Mouse (Mus musculus) kidney, adult 2 months (tissue): Measurements from ENCODE around the gene Igf2bp2. TPM values are rescaled to one million over a fixed set of nuclear protein-coding genes. Genes with fewer than 3 reads are reported as not detected.

ENCODE experiments used
- DNase-seq: peaks from one replicate; pipeline ENCODE4 v3.0.0; 2021
- H3K27ac ChIP-seq: fragments of 200-500 bp; 2 replicates; pipeline ENCODE4 v1.5.1; 2012; ENCODE audit warnings: low read depth, low read length, control low read depth, inconsistent platforms; ENCODE audit not compliant: insufficient read depth
- H3K27me3 ChIP-seq: fragments of 200-500 bp; replicated peaks from 2 replicates; pipeline ENCODE4 v1.6.1; 2012; ENCODE audit warnings: mild to moderate bottlenecking, moderate library complexity, low read length, inconsistent platforms; ENCODE audit not compliant: control insufficient read depth, insufficient read depth
- H3K36me3 ChIP-seq: fragments of 200-500 bp; 2 replicates; pipeline ENCODE4 v1.6.1; 2012; ENCODE audit warnings: mild to moderate bottlenecking, moderate library complexity, low read length, inconsistent platforms; ENCODE audit not compliant: control insufficient read depth, insufficient read depth
- H3K4me1 ChIP-seq: fragments of 200-500 bp; 2 replicates; pipeline ENCODE4 v1.6.1; 2011; ENCODE audit warnings: low read length; ENCODE audit not compliant: control insufficient read depth, insufficient read depth
- H3K4me3 ChIP-seq: fragments of 200-500 bp; 2 replicates; pipeline ENCODE4 v1.5.1; 2011; ENCODE audit warnings: mild to moderate bottlenecking, low read depth, low read length, control low read depth; ENCODE audit not compliant: insufficient read depth
- CTCF ChIP-seq: fragments of 200-500 bp; conservative IDR thresholded peaks from 2 replicates; pipeline ENCODE4 v1.5.1; 2011; ENCODE audit warnings: low read depth, mild to moderate bottlenecking, control low read depth, low read length, moderate library complexity, mixed read lengths; ENCODE audit not compliant: insufficient read depth, insufficient read length
- POLR2A ChIP-seq: fragments of 200-500 bp; IDR thresholded peaks from one replicate; pipeline ENCODE4 v1.6.1; 2011; ENCODE audit warnings: low read depth, low read length, control low read depth
- WGBS: fragments of 180-500 bp; shearing (Covaris S2); methylation state at CpG from one replicate; pipeline ENCODE4 v1.1.7; 2018; 5-methylcytosine and 5-hydroxymethylcytosine counted together
- polyA plus RNA-seq: library from polyadenylated mRNA; depleted of rRNA; stranded (reverse); fragments of >200 nt; gene quantifications from 2 replicates; pipeline ENCODE4 v1.2.3, GENCODE M21; 2012

Gene Igf2bp2
- polyA plus RNA-seq, 1 experiment, result 2.3 TPM

GRCm38 (mm10) chr16:22123658-22124057, 39.4 kb downstream of the Igf2bp2 start:
- TF ChIP-seq POLR2A (no peak), CTCF (peak; percentile 85)
- Histone ChIP-seq H3K27me3 (no peaks in the 10 kb centered on the region), H3K4me3 (no peak overlapping the region), H3K27ac (no peak overlapping the region), H3K4me1 (no peaks in the 10 kb centered on the region), H3K36me3 (no peaks in the 10 kb centered on the region)
- peak; percentile 66 for DNase-seq
- WGBS, result 18% methylated on average over 5 of the region's 5 CpGs

- H3K27me3 ChIP-seq, result no peaks in the 10 kb centered on the region
- TF ChIP-seq POLR2A (no peak), CTCF (no peak)
- no peaks in the 10 kb centered on the region for H3K36me3 ChIP-seq
- H3K4me1 ChIP-seq, result no peaks in the 10 kb centered on the region
- H3K27ac ChIP-seq, result no peak overlapping the region
- no peak for DNase-seq
- 94% methylated on average over 8 of the region's 8 CpGs for WGBS
- H3K4me3 ChIP-seq, result no peak overlapping the region
Observed at GRCm38 (mm10) chr16:22121109-22121508, 42.0 kb downstream of the Igf2bp2 start.

- H3K27me3 ChIP-seq, result no peaks in the 10 kb centered on the region
- H3K4me3 ChIP-seq, result no peak overlapping the region
- H3K4me1 ChIP-seq, result no peaks in the 10 kb centered on the region
- H3K36me3 ChIP-seq, result no peaks in the 10 kb centered on the region
- 83% methylated on average over 15 of the region's 15 CpGs for WGBS
- TF ChIP-seq CTCF (no peak), POLR2A (no peak)
- DNase-seq, result no peak
- peak overlapping the region; percentile 66 for H3K27ac ChIP-seq
Observed at GRCm38 (mm10) chr16:22119524-22119923, 43.6 kb downstream of the Igf2bp2 start.

GRCm38 (mm10) chr16:22118716-22119501, 44.2 kb downstream of the Igf2bp2 start:
- peak; percentile 76 for DNase-seq
- 55% methylated on average over 14 of the region's 14 CpGs for WGBS

GRCm38 (mm10) chr16:22118151-22118550, 44.9 kb downstream of the Igf2bp2 start:
- Histone ChIP-seq H3K27ac (no peak overlapping the region), H3K4me1 (no peaks in the 10 kb centered on the region), H3K36me3 (no peaks in the 10 kb centered on the region), H3K4me3 (no peak overlapping the region), H3K27me3 (no peaks in the 10 kb centered on the region)
- DNase-seq, result no peak
- TF ChIP-seq POLR2A (no peak), CTCF (no peak)
- WGBS, result 86% methylated on average over 4 of the region's 4 CpGs

More at GRCm38 (mm10) chr16:22118716-22119501, 44.2 kb downstream of the Igf2bp2 start:
- no peaks in the 10 kb centered on the region for H3K4me1 ChIP-seq
- peak overlapping the region; percentile 73 for H3K27ac ChIP-seq
- H3K36me3 ChIP-seq, result no peaks in the 10 kb centered on the region
- peak overlapping the region; percentile 37; the same call in 1 of the 2 replicates for H3K4me3 ChIP-seq
- TF ChIP-seq POLR2A (no peak), CTCF (no peak)
- no peaks in the 10 kb centered on the region for H3K27me3 ChIP-seq

- Histone ChIP-seq H3K27ac (no peak overlapping the region), H3K4me1 (no peaks in the 10 kb centered on the region), H3K36me3 (no peaks in the 10 kb centered on the region), H3K4me3 (no peak overlapping the region), H3K27me3 (no peaks in the 10 kb centered on the region)
- 95% methylated on average over 4 of the region's 4 CpGs for WGBS
- TF ChIP-seq POLR2A, result no peak
- no peak for DNase-seq
Observed at GRCm38 (mm10) chr16:22116748-22117147, 46.4 kb downstream of the Igf2bp2 start.

GRCm38 (mm10) chr16:22116058-22116457, 47.0 kb downstream of the Igf2bp2 start:
- TF ChIP-seq POLR2A, result no peak
- TF ChIP-seq CTCF, result no peak
- H3K36me3 ChIP-seq, result no peaks in the 10 kb centered on the region
- H3K27ac ChIP-seq, result no peak overlapping the region
- no peaks in the 10 kb centered on the region for H3K27me3 ChIP-seq
- WGBS, result 69% methylated on average over 6 of the region's 6 CpGs
- no peak for DNase-seq
- H3K4me3 ChIP-seq, result no peak overlapping the region
- no peaks in the 10 kb centered on the region for H3K4me1 ChIP-seq
